ENCODE assay signal across 20 mouse cellular contexts in genomic region chr5:36258387-36259181, GRCm38 (mm10). TPM values are rescaled to one million over a fixed set of nuclear protein-coding genes. Genes with fewer than 3 reads are reported as not detected.
DNase-seq lines count a peak whose midpoint lies in the region; ATAC-seq and TF ChIP-seq lines count a peak whose summit lies in the region.
"Had no signal": no experiment of that assay in that cellular context is flagged by ENCODE, and none has a peak within 500 bp of the region (broad histone marks: within the 10 kb centered on the region; RNA-seq: fewer than 3 reads in every experiment).

No protein-coding gene starts in this region.

- no peaks in the 10 kb centered on the region for H3K27me3 ChIP-seq in hindbrain, embryonic 16.5 days (replicated peaks; ENCODE audit: control insufficient read depth, insufficient read depth, low read length)
- no peaks in the 10 kb centered on the region for H3K27me3 ChIP-seq in hindbrain, embryonic 11.5 days (ENCODE audit: control insufficient read depth, insufficient read depth, low read length)
- no peaks in the 10 kb centered on the region for H3K27me3 ChIP-seq in testis, adult 2 months (ENCODE audit: control insufficient read depth, insufficient read depth, low read length)
- H3K27me3 ChIP-seq: hindbrain, embryonic 15.5 days; liver, embryonic 13.5 days had no signal

- no peak for TF ChIP-seq CTCF in testis, adult 2 months (IDR thresholded peaks at IDR 0.05; ENCODE audit: control insufficient read depth, insufficient read depth, insufficient replicate concordance, low read depth, low read length)

- 76% methylated on average over 12 of the region's 12 CpGs for WGBS in hindbrain, embryonic 16.5 days
- 91% methylated on average over 12 of the region's 12 CpGs for WGBS in hindbrain, embryonic 11.5 days

- no peak for DNase-seq in hindbrain, embryonic 11.5 days (ENCODE audit: low spot score)
- no peak for DNase-seq in testis, postnatal 10 days (ENCODE audit: low spot score)
- peak; percentile 67 to 70 for DNase-seq in layer of hippocampus, postnatal 10 days (ENCODE audit: low spot score in 2 of 2)
- DNase-seq in urinary bladder, adult 18-20 months (ENCODE audit: low spot score in 2 of 2): no peak
- DNase-seq: adrenal gland, adult 8-10 months; cerebellum, adult 8-10 months; embryo, embryonic 11 days; kidney, adult 18-20 months; kidney, postnatal 25 days; liver, embryonic 13.5 days; thymus, adult 2 months had no signal

- H3K9me3 ChIP-seq in hindbrain, embryonic 16.5 days (ENCODE audit: control insufficient read depth, low read length): no peaks in the 10 kb centered on the region
- H3K9me3 ChIP-seq in hindbrain, embryonic 11.5 days (ENCODE audit: control insufficient read depth, low read length): no peaks in the 10 kb centered on the region
- H3K9me3 ChIP-seq: G1E; hindbrain, embryonic 15.5 days; liver, embryonic 13.5 days; megakaryocyte, embryonic 14.5 days had no signal

- ATAC-seq in hindbrain, embryonic 16.5 days: peak; percentile 29; the same call in 1 of the 2 replicates
- no peak for ATAC-seq in hindbrain, embryonic 11.5 days (ENCODE audit: low FRiP score)
- no peak for ATAC-seq in megakaryocyte progenitor cell, adult 5-6 weeks (replicated peaks; ENCODE audit: poor library complexity)
- ATAC-seq: lung, postnatal 0 days had no signal

- TF ChIP-seq POLR2A in testis, adult 2 months (IDR thresholded peaks at IDR 0.05; ENCODE audit: control insufficient read depth, low read depth, low read length): no peak

- no peak overlapping the region for H3K9ac ChIP-seq in hindbrain, embryonic 16.5 days (ENCODE audit: low read depth, low read length)
- no peak overlapping the region for H3K9ac ChIP-seq in hindbrain, embryonic 11.5 days (ENCODE audit: low read depth, low read length)
- H3K9ac ChIP-seq: hindbrain, embryonic 15.5 days; liver, embryonic 13.5 days had no signal

- no peak overlapping the region for H3K4me3 ChIP-seq in hindbrain, embryonic 16.5 days (ENCODE audit: low read length)
- no peak overlapping the region for H3K4me3 ChIP-seq in hindbrain, embryonic 11.5 days (ENCODE audit: low read depth, low read length)
- peak overlapping the region; percentile 44 for H3K4me3 ChIP-seq in testis, adult 2 months (ENCODE audit: control insufficient read depth, low read depth, low read length)
- H3K4me3 ChIP-seq: hindbrain, embryonic 15.5 days; liver, embryonic 13.5 days had no signal

- H3K4me1 ChIP-seq in hindbrain, embryonic 16.5 days (ENCODE audit: control insufficient read depth, insufficient read depth, low read depth, low read length): peaks cover 31% of the 10 kb centered on the region
- no peaks in the 10 kb centered on the region for H3K4me1 ChIP-seq in hindbrain, embryonic 11.5 days (replicated peaks; ENCODE audit: control insufficient read depth, insufficient read depth, low read length)
- H3K4me1 ChIP-seq in testis, adult 2 months (ENCODE audit: control insufficient read depth, insufficient read depth, low read length): peaks cover 5% of the 10 kb centered on the region; the same call in 1 of the 2 replicates
- H3K4me1 ChIP-seq: liver, embryonic 13.5 days; megakaryocyte, embryonic 14.5 days had no signal

- no peak overlapping the region for H3K27ac ChIP-seq in hindbrain, embryonic 16.5 days (ENCODE audit: low read depth, low read length)
- no peak overlapping the region for H3K27ac ChIP-seq in hindbrain, embryonic 11.5 days (ENCODE audit: low read depth, low read length)
- no peak overlapping the region for H3K27ac ChIP-seq in testis, adult 2 months (ENCODE audit: control insufficient read depth, insufficient read depth, low read depth, low read length)
- H3K27ac ChIP-seq: hindbrain, embryonic 15.5 days; liver, embryonic 13.5 days had no signal

- no peak overlapping the region for H3K4me2 ChIP-seq in hindbrain, embryonic 16.5 days (ENCODE audit: low read length)
- H3K4me2 ChIP-seq in hindbrain, embryonic 11.5 days (replicated peaks; ENCODE audit: low read depth, low read length): no peak overlapping the region
- H3K4me2 ChIP-seq: hindbrain, embryonic 15.5 days; liver, embryonic 13.5 days had no signal

- H3K36me3 ChIP-seq in hindbrain, embryonic 16.5 days (ENCODE audit: control insufficient read depth, insufficient read depth, low read length): no peaks in the 10 kb centered on the region
- no peaks in the 10 kb centered on the region for H3K36me3 ChIP-seq in hindbrain, embryonic 11.5 days (ENCODE audit: control insufficient read depth, insufficient read depth, low read length)
- no peaks in the 10 kb centered on the region for H3K36me3 ChIP-seq in testis, adult 2 months (ENCODE audit: control insufficient read depth, insufficient read depth, low read length)
- H3K36me3 ChIP-seq: G1E; hindbrain, embryonic 15.5 days; liver, embryonic 13.5 days had no signal

RNA-seq across cellular contexts. Expression of gene Psapl1, which starts 54.8 kb away (rescaled TPM):
- 0.07 and 0.10 TPM in 2 replicates for polyA plus RNA-seq in hindbrain, embryonic 16.5 days (2015; fragmentation: Nextera tagmentation; extraction: Ambion mirVana)
- 0.17 TPM in 1 of 2 replicates, not detected in the other for polyA plus RNA-seq in hindbrain, embryonic 11.5 days (2014; fragmentation: Nextera tagmentation; extraction: Ambion mirVana)
- polyA plus RNA-seq in testis, adult 2 months (2012; rRNA removed): not detected in 2 replicates
- total RNA-seq in layer of hippocampus, postnatal 10 days (2021): not detected
- not detected in 2 replicates for total RNA-seq in megakaryocyte progenitor cell, adult 5-6 weeks (2015)
- total RNA-seq in megakaryocyte progenitor cell, adult 5-6 weeks (2017): not detected in 2 replicates
- total RNA-seq: left cerebral cortex, postnatal 25 days had no signal
- polyA plus RNA-seq: G1E; heart, embryonic 14.5 days; hindbrain, embryonic 15.5 days; liver, embryonic 13.5 days had no signal

Comparison
In these comparisons a context has a peak if more than half of its experiments do, and no peak if none do; other contexts are left out.
1. DNase-seq: peak in layer of hippocampus, postnatal 10 days (2 of 2); none in hindbrain, embryonic 11.5 days (single experiment), testis, postnatal 10 days (single experiment) and urinary bladder, adult 18-20 months (0 of 2).